Mouse (Mus musculus) liver, embryonic 14.5 days (tissue): ENCODE measurements around the gene Upk1a.

Source experiments
- CTCF ChIP-seq: IDR thresholded peaks from 2 replicates; pipeline ENCODE4 v1.5.1; 2016; ENCODE audit warnings: antibody characterized with exemption, low read depth, control low read depth
- EP300 ChIP-seq: IDR thresholded peaks from 2 replicates; pipeline ENCODE4 v1.6.1; 2016; ENCODE audit warnings: antibody characterized with exemption, low read depth

GRCm38 (mm10) chr7:30557901-30558514 is 54.6 kb downstream of the Upk1a start:
- TF ChIP-seq CTCF = no peak
- no peak for TF ChIP-seq EP300
